Mouse (Mus musculus): ENCODE data around the gene Arl5b.

Gene Arl5b

DNA sequence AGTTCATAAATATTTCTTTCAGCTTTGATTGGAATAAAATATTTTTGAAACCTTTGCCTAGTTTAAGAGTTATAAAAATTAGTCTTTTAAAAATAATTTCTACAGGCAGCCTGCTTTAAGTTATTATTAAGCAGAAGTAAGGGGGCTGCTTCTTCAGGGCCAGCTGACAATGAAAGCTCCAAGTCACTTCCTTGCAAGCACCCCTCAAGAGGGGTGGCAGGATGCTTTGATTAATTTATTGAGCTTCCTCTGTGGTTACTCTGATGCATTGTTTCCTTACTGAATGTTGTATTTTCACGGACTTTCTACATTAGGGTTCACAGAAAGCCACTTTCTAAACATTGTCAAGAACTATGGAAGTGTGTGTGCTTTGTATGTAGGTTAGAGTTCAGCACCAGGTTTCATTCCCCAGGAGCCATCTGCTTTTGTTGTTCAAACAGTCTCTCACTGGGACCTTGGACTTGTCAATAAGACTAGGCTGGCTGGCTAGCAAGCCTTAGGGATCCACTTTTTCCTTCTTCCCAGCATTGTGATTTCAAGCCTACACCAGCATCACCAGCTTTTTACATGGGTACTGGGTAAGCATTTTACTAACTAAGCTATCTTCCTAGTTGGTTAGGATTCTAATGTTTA is 62.7 kb downstream of the Arl5b start:
- no peak for DNase-seq (ENCODE audit: low read depth, low spot score)

GRCm38 (mm10) chr2:15112741-15113140 is 63.5 kb downstream of the Arl5b start:
- DNase-seq (ENCODE audit: low read depth, low spot score), result no peak

GRCm38 (mm10) chr2:15121217-15121680 is 72.1 kb downstream of the Arl5b start:
- DNase-seq (ENCODE audit: low read depth, low spot score), result no peak
